Mouse (Mus musculus) stomach, postnatal 0 days (tissue): ENCODE data around the gene Smyd2.

ENCODE experiments used
- CTCF ChIP-seq: IDR thresholded peaks from 2 replicates; pipeline ENCODE4 v1.5.1; 2016; ENCODE audit warnings: antibody characterized with exemption, low read depth, mild to moderate bottlenecking, moderate library complexity
- EP300 ChIP-seq: optimal IDR thresholded peaks from 2 replicates; pipeline ENCODE3; 2016; ENCODE audit warnings: antibody characterized with exemption

- TF ChIP-seq CTCF (peak; percentile 72), EP300 (no peak)
These were observed 43.0 kb downstream of the Smyd2 start for GRCm38 (mm10) chr1:189879212-189879611.
